Mouse (Mus musculus) C2C12 (cell line): ENCODE measurements around the gene Rhox13.

Source experiments
- CEBPB ChIP-seq: IDR thresholded peaks from one replicate; pipeline ENCODE4 v1.6.1; 2011; ENCODE audit warnings: low read depth, mild to moderate bottlenecking, control low read depth, moderate library complexity
- CTCF ChIP-seq: IDR thresholded peaks from one replicate; pipeline ENCODE4 v1.5.1; 2011; ENCODE audit not compliant: control insufficient read depth, insufficient read depth, insufficient read length
- FOSL1 ChIP-seq: IDR thresholded peaks from one replicate; pipeline ENCODE4 v1.8.0; 2011; ENCODE audit warnings: mild to moderate bottlenecking, low read length; ENCODE audit not compliant: poor library complexity, insufficient read depth, severe bottlenecking
- MAX ChIP-seq: IDR thresholded peaks from one replicate; pipeline ENCODE4 v1.6.1; 2011; ENCODE audit warnings: mild to moderate bottlenecking, control low read depth
- MYOD1 ChIP-seq: IDR thresholded peaks from one replicate; pipeline ENCODE4 v1.6.1; 2011; ENCODE audit warnings: low read depth; ENCODE audit not compliant: control insufficient read depth, insufficient read length
- MYOG ChIP-seq: IDR thresholded peaks from one replicate; pipeline ENCODE4 v1.6.1; 2011; ENCODE audit not compliant: control insufficient read depth, insufficient read length; ENCODE audit errors: extremely low read depth
- USF1 ChIP-seq: IDR thresholded peaks from one replicate; pipeline ENCODE4 v1.6.1; 2011; ENCODE audit warnings: low read depth, mild to moderate bottlenecking, control low read depth, moderate library complexity

DNA sequence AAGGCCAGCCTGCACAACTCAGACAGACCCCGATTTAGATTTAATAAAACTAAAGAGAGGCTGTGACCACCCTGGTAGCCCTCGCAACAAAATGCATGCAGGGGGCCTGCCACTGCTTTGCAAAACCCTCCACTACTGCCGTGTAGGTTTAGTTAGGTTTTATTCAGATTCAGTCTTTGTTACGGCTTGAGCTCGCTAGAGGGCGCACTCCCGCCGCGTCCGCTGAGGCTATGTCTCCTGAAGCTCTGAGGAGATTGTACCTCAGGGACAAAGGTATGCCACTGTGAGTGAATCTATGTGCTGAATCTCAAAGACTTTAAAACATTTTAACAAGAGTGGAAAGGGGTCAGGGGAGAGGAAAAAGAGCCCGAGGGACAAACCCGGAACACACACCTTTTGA is 36.8 kb upstream of the Rhox13 start:
- peak; percentile 2 for TF ChIP-seq CTCF
- no peak for TF ChIP-seq MYOG
- TF ChIP-seq CEBPB: no peak
- TF ChIP-seq MAX: no peak
- no peak for TF ChIP-seq USF1
- no peak for TF ChIP-seq FOSL1
- no peak for TF ChIP-seq MYOD1
